Mouse (Mus musculus) E14TG2a.4 (cell line): Measurements from ENCODE around the gene Agap2.

Experiments used
- CTCF ChIP-seq: conservative IDR thresholded peaks from 2 replicates; pipeline ENCODE4 v1.5.1; 2014; ENCODE audit warnings: low read length
- NANOG ChIP-seq: IDR thresholded peaks from 2 replicates; pipeline ENCODE4 v1.6.1; 2014; ENCODE audit warnings: borderline replicate concordance, low read length, mixed read lengths

DNA sequence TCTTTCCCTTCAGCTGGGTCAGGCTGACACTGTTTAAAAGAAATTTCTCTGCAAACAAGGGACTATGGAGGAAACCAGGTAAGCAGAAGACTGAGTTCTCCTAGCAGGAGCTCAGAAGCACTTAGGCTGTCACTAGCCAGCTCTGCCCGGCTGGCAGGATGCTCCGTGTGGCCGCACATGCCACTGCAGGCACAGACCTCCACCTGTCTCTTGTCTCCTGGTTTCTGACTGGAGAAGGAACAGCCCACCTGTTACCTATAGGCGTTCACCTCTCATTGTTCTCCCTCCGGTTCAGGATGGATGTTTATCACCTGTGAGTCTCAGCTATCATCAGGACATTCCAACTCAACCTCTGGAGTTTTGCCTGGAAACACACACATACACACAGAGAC is 8.8 kb downstream of the Agap2 start:
- no peak for TF ChIP-seq CTCF
- no peak for TF ChIP-seq NANOG
